Mouse (Mus musculus) c-Kit-positive CD71-negative TER-119-negative erythroid progenitor cells, embryonic 14.5 days (primary cell): ENCODE measurements at regions not wholly inside any gene's neighbourhood (a gene's known extent, or its start where the extent isn't known, plus 50 kb on each side); places are given as distances from the start of the nearest gene placed in this dataset.
"Not testable (repeated sequence)": the region's sequence is repeated elsewhere in the genome, so short reads cannot be mapped to it uniquely, and the experiment has no call there.

Experiments
- DNase-seq: peaks from one replicate; pipeline ENCODE4 v3.0.0-alpha.2; 2013; ENCODE audit warnings: low read depth

GRCm38 (mm10) chr8:20122067-20122925 is 219.1 kb downstream of the Gm31371 start:
- peak; percentile 50 for DNase-seq

GRCm38 (mm10) chr8:20123545-20123944 is 220.4 kb downstream of the Gm31371 start:
- DNase-seq, result not testable (repeated sequence)

GRCm38 (mm10) chr8:20135626-20136025 is 227.4 kb downstream of the Gm15319 start:
- DNase-seq, result not testable (repeated sequence)

- DNase-seq, result not testable (repeated sequence)
Observed at GRCm38 (mm10) chr8:20145436-20145835, 217.6 kb downstream of the Gm15319 start.

GRCm38 (mm10) chr8:20151317-20152047 is 211.5 kb downstream of the Gm15319 start:
- not testable (repeated sequence) for DNase-seq

- not testable (repeated sequence) for DNase-seq
Observed at GRCm38 (mm10) chr8:20154091-20154490, 208.9 kb downstream of the Gm15319 start.
